9 mouse cellular contexts compared by ENCODE assay signal in the genomic region with DNA sequence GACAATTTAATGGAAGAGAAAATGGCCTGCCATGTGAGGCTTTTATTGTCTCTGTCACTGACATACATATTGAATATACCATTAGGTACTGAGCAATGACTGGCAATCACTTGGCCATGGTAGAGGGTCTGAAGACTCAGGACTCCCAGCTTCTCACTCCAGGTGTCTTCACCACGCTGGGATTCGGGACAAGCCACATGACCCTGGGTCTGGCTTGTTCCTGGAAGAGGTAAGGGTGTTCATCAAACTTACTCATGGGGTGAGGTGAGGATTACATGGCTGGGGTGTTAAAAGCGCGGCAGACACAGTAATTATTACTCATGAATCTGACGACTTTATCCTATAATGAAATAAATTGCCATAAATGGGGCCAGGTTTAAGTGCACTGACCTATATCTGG. TPM values are rescaled to one million over a fixed set of nuclear protein-coding genes. Genes with fewer than 3 reads are reported as not detected.
DNase-seq lines count a peak whose midpoint lies in the region; ATAC-seq and TF ChIP-seq lines count a peak whose summit lies in the region.
"Had no signal": no experiment of that assay in that cellular context is flagged by ENCODE, and none has a peak within 500 bp of the region (broad histone marks: within the 10 kb centered on the region; RNA-seq: fewer than 3 reads in every experiment).

No protein-coding gene starts in this region.

- H3K4me3 ChIP-seq in lung, postnatal 0 days (ENCODE audit: low read depth, low read length), result peak overlapping the region; percentile 92; the same call in 1 of the 2 replicates
- peak overlapping the region; percentile 82 for H3K4me3 ChIP-seq in forebrain, embryonic 16.5 days (replicated peaks; ENCODE audit: low read length)
- peak overlapping the region; percentile 62 for H3K4me3 ChIP-seq in liver, embryonic 12.5 days
- peak overlapping the region; percentile 91 for H3K4me3 ChIP-seq in stomach, embryonic 16.5 days (replicated peaks; ENCODE audit: low read length)

- no peak for TF ChIP-seq CTCF in lung, postnatal 0 days (IDR thresholded peaks at IDR 0.05)

- H3K4me1 ChIP-seq in lung, postnatal 0 days (ENCODE audit: insufficient read depth, low read depth, low read length), result peaks cover 15% of the 10 kb centered on the region
- H3K4me1 ChIP-seq in forebrain, embryonic 16.5 days (replicated peaks; ENCODE audit: control insufficient read depth, insufficient read depth, low read length), result peaks cover 15% of the 10 kb centered on the region
- peaks cover 19% of the 10 kb centered on the region for H3K4me1 ChIP-seq in liver, embryonic 12.5 days
- peaks cover 27% of the 10 kb centered on the region for H3K4me1 ChIP-seq in stomach, embryonic 16.5 days (ENCODE audit: control insufficient read depth, insufficient read depth, low read length)

- no peak overlapping the region for H3K9ac ChIP-seq in lung, postnatal 0 days (replicated peaks; ENCODE audit: low read depth)
- H3K9ac ChIP-seq in forebrain, embryonic 16.5 days (replicated peaks; ENCODE audit: low read depth, low read length), result peak overlapping the region; percentile 97; the same call in 1 of the 2 replicates
- no peak overlapping the region for H3K9ac ChIP-seq in liver, embryonic 12.5 days
- peak overlapping the region; percentile 95; the same call in 1 of the 2 replicates for H3K9ac ChIP-seq in stomach, embryonic 16.5 days (ENCODE audit: low read length)

- no peak for ATAC-seq in lung, postnatal 0 days
- peak; percentile 1; the same call in 1 of the 2 replicates for ATAC-seq in forebrain, embryonic 16.5 days
- ATAC-seq in liver, embryonic 12.5 days, result no peak
- ATAC-seq in stomach, embryonic 16.5 days (ENCODE audit: insufficient read depth, low FRiP score), result no peak

- no peaks in the 10 kb centered on the region for H3K9me3 ChIP-seq in lung, postnatal 0 days (ENCODE audit: low read length)
- H3K9me3 ChIP-seq in forebrain, embryonic 16.5 days (ENCODE audit: control insufficient read depth, low read length), result no peaks in the 10 kb centered on the region
- no peaks in the 10 kb centered on the region for H3K9me3 ChIP-seq in liver, embryonic 12.5 days (replicated peaks)
- peaks cover 3% of the 10 kb centered on the region; the same call in 1 of the 2 replicates for H3K9me3 ChIP-seq in stomach, embryonic 16.5 days (replicated peaks; ENCODE audit: control insufficient read depth, low read length)

- 66% methylated on average over 5 of the region's 5 CpGs for WGBS in lung, postnatal 0 days
- 58% methylated on average over 5 of the region's 5 CpGs for WGBS in forebrain, embryonic 16.5 days
- 58% methylated on average over 5 of the region's 5 CpGs for WGBS in liver, embryonic 12.5 days (ENCODE audit: insufficient replicate concordance)
- 46% methylated on average over 5 of the region's 5 CpGs for WGBS in stomach, embryonic 16.5 days

- H3K4me2 ChIP-seq in lung, postnatal 0 days (replicated peaks; ENCODE audit: low read depth, low read length), result peak overlapping the region; percentile 79; the same call in 1 of the 2 replicates
- peak overlapping the region; percentile 73 for H3K4me2 ChIP-seq in forebrain, embryonic 16.5 days (ENCODE audit: low read length)
- H3K4me2 ChIP-seq in liver, embryonic 12.5 days, result peak overlapping the region; percentile 70
- peak overlapping the region; percentile 71 for H3K4me2 ChIP-seq in stomach, embryonic 16.5 days (ENCODE audit: low read depth, low read length)

- TF ChIP-seq EP300 in lung, postnatal 0 days (IDR thresholded peaks at IDR 0.05), result no peak

- no peaks in the 10 kb centered on the region for H3K27me3 ChIP-seq in lung, postnatal 0 days (replicated peaks; ENCODE audit: insufficient read depth, low read length)
- no peaks in the 10 kb centered on the region for H3K27me3 ChIP-seq in forebrain, embryonic 16.5 days (replicated peaks; ENCODE audit: control insufficient read depth, insufficient read depth, low read length)
- H3K27me3 ChIP-seq in liver, embryonic 12.5 days (replicated peaks), result peaks cover 35% of the 10 kb centered on the region
- no peaks in the 10 kb centered on the region for H3K27me3 ChIP-seq in stomach, embryonic 16.5 days (ENCODE audit: control insufficient read depth, insufficient read depth, low read length)

- H3K27ac ChIP-seq in lung, postnatal 0 days (ENCODE audit: low read length), result no peak overlapping the region
- no peak overlapping the region; the same call in 1 of the 2 replicates for H3K27ac ChIP-seq in forebrain, embryonic 16.5 days (ENCODE audit: low read length)
- no peak overlapping the region for H3K27ac ChIP-seq in liver, embryonic 12.5 days
- no peak overlapping the region for H3K27ac ChIP-seq in stomach, embryonic 16.5 days (ENCODE audit: low read length)

- H3K36me3 ChIP-seq in lung, postnatal 0 days (ENCODE audit: insufficient read depth, low read length), result no peaks in the 10 kb centered on the region
- no peaks in the 10 kb centered on the region for H3K36me3 ChIP-seq in forebrain, embryonic 16.5 days (ENCODE audit: control insufficient read depth, insufficient read depth)
- no peaks in the 10 kb centered on the region for H3K36me3 ChIP-seq in liver, embryonic 12.5 days
- no peaks in the 10 kb centered on the region for H3K36me3 ChIP-seq in stomach, embryonic 16.5 days (ENCODE audit: control insufficient read depth, insufficient read depth, low read length)

- no peak for DNase-seq in lung, postnatal 0 days (ENCODE audit: low spot score)
- no peak for DNase-seq in lung, postnatal 14 days
- no peak for DNase-seq in gastrocnemius, postnatal 4 days (ENCODE audit: low spot score in 2 of 2)
- no peak for DNase-seq in embryo, embryonic 9.5 days (ENCODE audit: extremely low spot score)
- DNase-seq in left cerebral cortex, adult 9 months (ENCODE audit: low spot score in 2 of 2), result no peak

RNA-seq across cellular contexts. Expression of gene Myo1b, which starts 0.4 kb away (rescaled TPM):
- polyA plus RNA-seq in lung, postnatal 0 days (2015; fragmentation: Nextera tagmentation; extraction: Ambion mirVana), result 108 and 132 TPM in 2 replicates
- 79.4 and 98.0 TPM in 2 replicates for polyA plus RNA-seq in forebrain, embryonic 16.5 days (2015; fragmentation: Nextera tagmentation; extraction: Ambion mirVana)
- polyA plus RNA-seq in liver, embryonic 12.5 days (2016; fragmentation: Nextera tagmentation; extraction: Ambion mirVana), result 12.0 and 13.2 TPM in 2 replicates
- polyA plus RNA-seq in stomach, embryonic 16.5 days (2015; fragmentation: Nextera tagmentation; extraction: Ambion mirVana), result 55.3 and 57.8 TPM in 2 replicates
- total RNA-seq in gastrocnemius, postnatal 4 days (2021), result 10 to 100 TPM; 58.0 to 63.4 TPM
- total RNA-seq: neutrophil, adult 5-6 weeks had no signal

Comparison
In these comparisons a context has a peak if more than half of its experiments do, and no peak if none do; other contexts are left out.
1. H3K9ac ChIP-seq: peak in forebrain, embryonic 16.5 days (single experiment) and stomach, embryonic 16.5 days (single experiment); none in lung, postnatal 0 days (single experiment) and liver, embryonic 12.5 days (single experiment).
2. Peak in every context shown above with its lines, with median percentiles within 50 percentile points of each other: H3K4me2 ChIP-seq and H3K4me3 ChIP-seq.